Mouse (Mus musculus) thymus, adult 2 months (tissue): Measurements from ENCODE around the gene Bmp5. TPM values are rescaled to one million over a fixed set of nuclear protein-coding genes. Genes with fewer than 3 reads are reported as not detected.

Source experiments
- DNase-seq: peaks from one replicate; pipeline ENCODE4 v3.0.0; 2021
- H3K27ac ChIP-seq: fragments of 200-500 bp; 2 replicates; pipeline ENCODE4 v1.5.1; 2012; ENCODE audit warnings: low read length, control low read depth; ENCODE audit not compliant: control insufficient read depth, insufficient read depth
- H3K27me3 ChIP-seq: fragments of 200-500 bp; 2 replicates; pipeline ENCODE4 v1.6.1; 2012; ENCODE audit warnings: mild to moderate bottlenecking, low read length, moderate library complexity, mixed read lengths; ENCODE audit not compliant: control insufficient read depth, insufficient read depth
- H3K36me3 ChIP-seq: fragments of 200-500 bp; 2 replicates; pipeline ENCODE4 v1.6.1; 2012; ENCODE audit warnings: mild to moderate bottlenecking, low read length, moderate library complexity; ENCODE audit not compliant: control insufficient read depth, insufficient read depth
- H3K4me1 ChIP-seq: fragments of 200-500 bp; replicated peaks from 2 replicates; pipeline ENCODE4 v1.6.1; 2012; ENCODE audit warnings: low read length; ENCODE audit not compliant: control insufficient read depth, insufficient read depth
- H3K4me3 ChIP-seq: fragments of 200-500 bp; 2 replicates; pipeline ENCODE4 v1.5.1; 2012; ENCODE audit warnings: mild to moderate bottlenecking, low read length, control low read depth, moderate library complexity; ENCODE audit not compliant: control insufficient read depth, insufficient read depth
- CTCF ChIP-seq: fragments of 200-500 bp; IDR thresholded peaks from 2 replicates; pipeline ENCODE4 v1.5.1; 2012; ENCODE audit warnings: mild to moderate bottlenecking, control low read depth, low read length, moderate library complexity, borderline replicate concordance; ENCODE audit not compliant: control insufficient read depth, poor library complexity, insufficient read depth; ENCODE audit errors: extremely low read depth
- POLR2A ChIP-seq: fragments of 200-500 bp; IDR thresholded peaks from 2 replicates; pipeline ENCODE4 v1.6.1; 2012; ENCODE audit warnings: mild to moderate bottlenecking, low read length, control low read depth, moderate library complexity; ENCODE audit not compliant: control insufficient read depth, poor library complexity, insufficient read depth; ENCODE audit errors: extremely low read depth
- WGBS: fragments of 180-500 bp; shearing (Covaris S2); methylation state at CpG from one replicate; pipeline ENCODE4 v1.1.7; 2018; 5-methylcytosine and 5-hydroxymethylcytosine counted together
- polyA plus RNA-seq: library from polyadenylated mRNA; depleted of rRNA; stranded (reverse); fragments of >200 nt; gene quantifications from 2 replicates; pipeline ENCODE4 v1.2.3, GENCODE M21; 2012; rRNA removed

Bmp5 gene
- polyA plus RNA-seq: 0.04 and 0.06 TPM in 2 replicates

GRCm38 (mm10) chr9:75775129-75775845 lies at the start of gene Bmp5:
Bmp5 (plus strand) TSS chr9:75775364.
- no peaks in the 10 kb centered on the region for H3K27me3 ChIP-seq
- no peak for DNase-seq
- 73% methylated on average over 7 of the region's 7 CpGs for WGBS
- H3K4me1 ChIP-seq: no peaks in the 10 kb centered on the region
- no peak within 1 kb of the TSS for H3K4me3 ChIP-seq
- TF ChIP-seq POLR2A: no peak
- no peak for TF ChIP-seq CTCF
- no peak within 1 kb of the TSS for H3K27ac ChIP-seq
- no peaks in the 10 kb centered on the region for H3K36me3 ChIP-seq

- Histone ChIP-seq H3K4me1 (no peaks in the 10 kb centered on the region), H3K27me3 (no peaks in the 10 kb centered on the region), H3K4me3 (no peak overlapping the region), H3K27ac (no peak overlapping the region), H3K36me3 (no peaks in the 10 kb centered on the region)
- DNase-seq: no peak
- WGBS: 8% methylated on average over 5 of the region's 5 CpGs
- TF ChIP-seq POLR2A (no peak), CTCF (no peak)
Measured at GRCm38 (mm10) chr9:75760075-75760474, 15.1 kb upstream of the Bmp5 start.

GRCm38 (mm10) chr9:75761567-75761966 lies 13.6 kb upstream of the Bmp5 start:
- DNase-seq: no peak
- Histone ChIP-seq H3K27me3 (no peaks in the 10 kb centered on the region), H3K36me3 (no peaks in the 10 kb centered on the region), H3K27ac (no peak overlapping the region), H3K4me3 (no peak overlapping the region), H3K4me1 (no peaks in the 10 kb centered on the region)
- 61% methylated on average over 2 of the region's 2 CpGs for WGBS
- TF ChIP-seq POLR2A: no peak
- TF ChIP-seq CTCF: no peak

GRCm38 (mm10) chr9:75762487-75762886 lies 12.7 kb upstream of the Bmp5 start:
- Histone ChIP-seq H3K36me3 (no peaks in the 10 kb centered on the region), H3K27ac (no peak overlapping the region), H3K4me1 (no peaks in the 10 kb centered on the region), H3K27me3 (no peaks in the 10 kb centered on the region), H3K4me3 (no peak overlapping the region)
- DNase-seq: no peak
- TF ChIP-seq CTCF (no peak), POLR2A (no peak)
- WGBS: 40% methylated on average over 5 of the region's 5 CpGs

- no peak overlapping the region for H3K4me3 ChIP-seq
- WGBS: 91% methylated on average over 7 of the region's 7 CpGs
- H3K36me3 ChIP-seq: no peaks in the 10 kb centered on the region
- TF ChIP-seq POLR2A: no peak
- no peak for TF ChIP-seq CTCF
- no peaks in the 10 kb centered on the region for H3K27me3 ChIP-seq
- no peaks in the 10 kb centered on the region for H3K4me1 ChIP-seq
- no peak for DNase-seq
- no peak overlapping the region for H3K27ac ChIP-seq
Measured at GRCm38 (mm10) chr9:75764792-75765191, 10.4 kb upstream of the Bmp5 start.

- Histone ChIP-seq H3K4me1 (no peaks in the 10 kb centered on the region), H3K4me3 (no peak overlapping the region), H3K27ac (no peak overlapping the region), H3K36me3 (no peaks in the 10 kb centered on the region), H3K27me3 (no peaks in the 10 kb centered on the region)
- no peak for TF ChIP-seq POLR2A
- TF ChIP-seq CTCF: no peak
- no peak for DNase-seq
- WGBS: 92% methylated on average over 5 of the region's 5 CpGs
Measured at GRCm38 (mm10) chr9:75766521-75766920, 8.6 kb upstream of the Bmp5 start.
